Comparison of ENCODE assay signal across 17 mouse cellular contexts in genomic region chr5:130180362-130180761, GRCm38 (mm10). TPM values are rescaled to one million over a fixed set of nuclear protein-coding genes. Genes with fewer than 3 reads are reported as not detected.
DNase-seq lines count a peak whose midpoint lies in the region; ATAC-seq and TF ChIP-seq lines count a peak whose summit lies in the region.
"Had no signal": no experiment of that assay in that cellular context is flagged by ENCODE, and none has a peak within 500 bp of the region (broad histone marks: within the 10 kb centered on the region; RNA-seq: fewer than 3 reads in every experiment).

No protein-coding gene starts in this region.

- H3K4me2 ChIP-seq in forebrain, postnatal 0 days (ENCODE audit: low read depth): no peak overlapping the region
- no peak overlapping the region for H3K4me2 ChIP-seq in forebrain, embryonic 16.5 days (ENCODE audit: low read length)
- H3K4me2 ChIP-seq in CH12.LX (ENCODE audit: insufficient read depth, low read depth, poor library complexity, severe bottlenecking): peak overlapping the region; percentile 90
- no peak overlapping the region for H3K4me2 ChIP-seq in heart, embryonic 12.5 days
- H3K4me2 ChIP-seq: heart, embryonic 13.5 days; limb, embryonic 15.5 days had no signal

- TF ChIP-seq CTCF in forebrain, postnatal 0 days (IDR thresholded peaks at IDR 0.05; ENCODE audit: low read depth): peak; percentile 35; the same call in 1 of the 2 replicates
- peak; percentile 25 for TF ChIP-seq CTCF in layer of hippocampus, adult 2 months (conservative IDR thresholded peaks at IDR 0.05)
- TF ChIP-seq CTCF in CH12.LX (conservative IDR thresholded peaks at IDR 0.05 in 1 of 2, IDR thresholded peaks at IDR 0.05 in 1 of 2; ENCODE audit: low read depth in 2 of 2, low read length in 2 of 2): peak; percentile 41 to 55; a peak in 3 of 4 replicates
- TF ChIP-seq CTCF in cerebellum, adult 2 months (IDR thresholded peaks at IDR 0.05; ENCODE audit: borderline replicate concordance, insufficient read depth, low read depth, low read length): no peak

- no peak for DNase-seq in forebrain, postnatal 0 days
- no peak for DNase-seq in layer of hippocampus, adult 2 months (ENCODE audit: low spot score in 2 of 2)
- DNase-seq in layer of hippocampus, postnatal 25 days (ENCODE audit: extremely low spot score in 1 of 2, low spot score in 1 of 2): no peak
- DNase-seq in CH12.LX (ENCODE audit: extremely low read depth): peak; percentile 64
- DNase-seq in cerebellum, adult 2 months: no peak
- DNase-seq: adrenal gland, postnatal 10 days; cerebellum, postnatal 36 days; gastrocnemius, postnatal 10 days; kidney, postnatal 36 days; thymus, adult 2 months had no signal

- no peaks in the 10 kb centered on the region for H3K27me3 ChIP-seq in forebrain, postnatal 0 days (ENCODE audit: insufficient read depth, low read length)
- no peaks in the 10 kb centered on the region for H3K27me3 ChIP-seq in forebrain, embryonic 16.5 days (replicated peaks; ENCODE audit: control insufficient read depth, insufficient read depth, low read length)
- no peaks in the 10 kb centered on the region for H3K27me3 ChIP-seq in CH12.LX (replicated peaks)
- H3K27me3 ChIP-seq in cerebellum, adult 2 months (ENCODE audit: control insufficient read depth, insufficient read depth, low read length): no peaks in the 10 kb centered on the region
- H3K27me3 ChIP-seq in heart, embryonic 12.5 days (replicated peaks): no peaks in the 10 kb centered on the region
- H3K27me3 ChIP-seq: heart, embryonic 13.5 days; limb, embryonic 15.5 days had no signal

- TF ChIP-seq POLR2A in CH12.LX (IDR thresholded peaks at IDR 0.05; ENCODE audit: low read depth, low read length): no peak
- no peak for TF ChIP-seq POLR2A in cerebellum, adult 2 months (IDR thresholded peaks at IDR 0.05; ENCODE audit: borderline replicate concordance, insufficient read depth, low read length)

- no peaks in the 10 kb centered on the region for H3K36me3 ChIP-seq in forebrain, postnatal 0 days (ENCODE audit: insufficient read depth)
- H3K36me3 ChIP-seq in forebrain, embryonic 16.5 days (ENCODE audit: control insufficient read depth, insufficient read depth): no peaks in the 10 kb centered on the region
- peaks cover 0 to 18% of the 10 kb centered on the region in 2 experiments for H3K36me3 ChIP-seq in CH12.LX (replicated peaks in 1 of 2; ENCODE audit: control insufficient read depth in 1 of 2, insufficient read depth in 1 of 2, low read length in 1 of 2)
- no peaks in the 10 kb centered on the region for H3K36me3 ChIP-seq in heart, embryonic 12.5 days
- H3K36me3 ChIP-seq: heart, embryonic 13.5 days; limb, embryonic 15.5 days had no signal

- H3K9ac ChIP-seq in forebrain, postnatal 0 days: no peak overlapping the region
- no peak overlapping the region for H3K9ac ChIP-seq in forebrain, embryonic 16.5 days (replicated peaks; ENCODE audit: low read depth, low read length)
- H3K9ac ChIP-seq in CH12.LX (ENCODE audit: insufficient read depth, low read depth): peak overlapping the region; percentile 0; the same call in 1 of the 2 replicates
- no peak overlapping the region for H3K9ac ChIP-seq in heart, embryonic 12.5 days
- H3K9ac ChIP-seq: heart, embryonic 13.5 days; limb, embryonic 15.5 days had no signal

- no peaks in the 10 kb centered on the region for H3K4me1 ChIP-seq in forebrain, postnatal 0 days (ENCODE audit: insufficient read depth)
- H3K4me1 ChIP-seq in forebrain, embryonic 16.5 days (replicated peaks; ENCODE audit: control insufficient read depth, insufficient read depth, low read length): no peaks in the 10 kb centered on the region
- H3K4me1 ChIP-seq in CH12.LX (ENCODE audit: control insufficient read depth in 1 of 2, insufficient read depth in 2 of 2): peaks cover 37 to 88% of the 10 kb centered on the region in 2 experiments
- peaks cover 5% of the 10 kb centered on the region for H3K4me1 ChIP-seq in cerebellum, adult 2 months (ENCODE audit: control insufficient read depth, insufficient read depth, low read length)
- H3K4me1 ChIP-seq in heart, embryonic 12.5 days (replicated peaks): peaks cover 39% of the 10 kb centered on the region

- no peaks in the 10 kb centered on the region for H3K9me3 ChIP-seq in forebrain, postnatal 0 days (ENCODE audit: low read length)
- H3K9me3 ChIP-seq in forebrain, embryonic 16.5 days (ENCODE audit: control insufficient read depth, low read length): no peaks in the 10 kb centered on the region
- no peaks in the 10 kb centered on the region for H3K9me3 ChIP-seq in CH12.LX (replicated peaks; ENCODE audit: low read length)
- H3K9me3 ChIP-seq in heart, embryonic 12.5 days (replicated peaks): no peaks in the 10 kb centered on the region
- H3K9me3 ChIP-seq: heart, embryonic 13.5 days; limb, embryonic 15.5 days had no signal

- TF ChIP-seq EP300 in CH12.LX (IDR thresholded peaks at IDR 0.05; ENCODE audit: low read length): no peak

- 69% methylated on average over 7 of the region's 7 CpGs for WGBS in forebrain, postnatal 0 days
- WGBS in forebrain, embryonic 16.5 days: 68% methylated on average over 7 of the region's 7 CpGs
- 39% methylated on average over 7 of the region's 7 CpGs for WGBS in cerebellum, adult 2 months
- WGBS in heart, embryonic 12.5 days: 66% methylated on average over 7 of the region's 7 CpGs

- dilution Hi-C loops in CH12.LX (cut with MboI; ENCODE audit: extremely low pct_ligation_motif_present, extremely low pct_unique_long_range_greater_than_20kb, low sequenced_read_pairs): no loop called here

- H3K79me2 ChIP-seq in CH12.LX (replicated peaks; ENCODE audit: control insufficient read depth, extremely low read depth, insufficient read depth, poor library complexity, severe bottlenecking): peaks cover 81% of the 10 kb centered on the region

- no peak overlapping the region for H3K27ac ChIP-seq in forebrain, postnatal 0 days (ENCODE audit: low read depth, low read length)
- no peak overlapping the region for H3K27ac ChIP-seq in forebrain, embryonic 16.5 days (ENCODE audit: low read length)
- no peak overlapping the region for H3K27ac ChIP-seq in layer of hippocampus, adult 2 months
- peak overlapping the region; percentile 88 for H3K27ac ChIP-seq in CH12.LX (ENCODE audit: insufficient read depth, low read depth)
- H3K27ac ChIP-seq in cerebellum, adult 2 months (ENCODE audit: insufficient read depth, low read length): no peak overlapping the region
- H3K27ac ChIP-seq in heart, embryonic 12.5 days (ENCODE audit: poor library complexity, severe bottlenecking): no peak overlapping the region
- H3K27ac ChIP-seq: heart, embryonic 13.5 days; left cerebral cortex, adult 2 months; limb, embryonic 15.5 days had no signal

- peak; percentile 2 for TF ChIP-seq RAD21 in CH12.LX (IDR thresholded peaks at IDR 0.05; ENCODE audit: low read depth, low read length)

- H3K4me3 ChIP-seq in forebrain, postnatal 0 days (ENCODE audit: low read depth, low read length): no peak overlapping the region
- no peak overlapping the region for H3K4me3 ChIP-seq in forebrain, embryonic 16.5 days (replicated peaks; ENCODE audit: low read length)
- no peak overlapping the region for H3K4me3 ChIP-seq in layer of hippocampus, adult 2 months
- H3K4me3 ChIP-seq in CH12.LX (replicated peaks in 1 of 3; ENCODE audit: low read depth in 2 of 3, low read length in 2 of 3, poor library complexity in 1 of 3): peak overlapping the region in 1 of 3 experiments; percentile 22
- H3K4me3 ChIP-seq in cerebellum, adult 2 months (replicated peaks; ENCODE audit: insufficient read depth, low read depth, low read length): no peak overlapping the region
- no peak overlapping the region for H3K4me3 ChIP-seq in heart, embryonic 12.5 days
- H3K4me3 ChIP-seq: heart, embryonic 13.5 days; left cerebral cortex, adult 2 months; limb, embryonic 15.5 days had no signal

- ATAC-seq in forebrain, postnatal 0 days: no peak
- no peak for ATAC-seq in forebrain, embryonic 16.5 days
- peak; percentile 30; the same call in 1 of the 2 replicates for ATAC-seq in megakaryocyte progenitor cell, adult 5-6 weeks (replicated peaks; ENCODE audit: poor library complexity)
- ATAC-seq in heart, embryonic 12.5 days (ENCODE audit: insufficient number of reproducible peaks, low FRiP score): no peak
- ATAC-seq: forebrain, embryonic 14.5 days had no signal

- in situ Hi-C loops in CH12.LX (cut with MboI; ENCODE audit: low pct_ligation_motif_present, low pct_unique_long_range_greater_than_20kb, low sequenced_read_pairs): no loop called here

RNA-seq across cellular contexts. Expression of gene Rabgef1, which starts 8.8 kb away (rescaled TPM):
- 23.0 and 26.8 TPM in 2 replicates for total RNA-seq in forebrain, postnatal 0 days (2014; rRNA removed)
- polyA plus RNA-seq in forebrain, postnatal 0 days (2015; fragmentation: Nextera tagmentation; extraction: Ambion mirVana): 23.8 and 32.5 TPM in 2 replicates
- polyA plus RNA-seq in forebrain, embryonic 16.5 days (2015; fragmentation: Nextera tagmentation; extraction: Ambion mirVana): 44.7 and 47.0 TPM in 2 replicates
- 10 to 100 TPM; 48.8 to 51.1 TPM for total RNA-seq in layer of hippocampus, adult 2 months (2021)
- 10 to 100 TPM; 45.3 to 48.0 TPM for total RNA-seq in layer of hippocampus, postnatal 25 days (2021)
- total RNA-seq in CH12.LX (2012; rRNA removed) (26.4 and 26.7 TPM in 2 replicates), CH12.LX (2014; rRNA removed) (19.3 and 20.1 TPM in 2 replicates)
- polyA plus RNA-seq in CH12.LX (2012; ENCODE audit: insufficient read length, low read depth): 31.6 and 34.4 TPM in 2 replicates
- 16.0 and 20.1 TPM in 2 replicates for total RNA-seq in megakaryocyte progenitor cell, adult 5-6 weeks (2015)
- 16.2 and 28.2 TPM in 2 replicates for total RNA-seq in megakaryocyte progenitor cell, adult 5-6 weeks (2017)
- 43.8 and 45.0 TPM in 2 replicates for polyA plus RNA-seq in cerebellum, adult 2 months (2012; rRNA removed)
- polyA plus RNA-seq in heart, embryonic 12.5 days (2016; fragmentation: Nextera tagmentation; extraction: Ambion mirVana): 25.0 and 27.7 TPM in 2 replicates

RNA-seq across cellular contexts. Expression of gene Kctd7, which starts 35.7 kb away (rescaled TPM):
- total RNA-seq in forebrain, postnatal 0 days (2014; rRNA removed): 16.7 and 22.4 TPM in 2 replicates
- 7.4 and 10.7 TPM in 2 replicates for polyA plus RNA-seq in forebrain, postnatal 0 days (2015; fragmentation: Nextera tagmentation; extraction: Ambion mirVana)
- 14.3 and 14.9 TPM in 2 replicates for polyA plus RNA-seq in forebrain, embryonic 16.5 days (2015; fragmentation: Nextera tagmentation; extraction: Ambion mirVana)
- total RNA-seq in layer of hippocampus, adult 2 months (2021): 10 to 100 TPM; 10.3 to 12.8 TPM
- 10 to 100 TPM; 12.9 to 13.1 TPM for total RNA-seq in layer of hippocampus, postnatal 25 days (2021)
- total RNA-seq in CH12.LX (2012; rRNA removed) (3.7 and 4.3 TPM in 2 replicates), CH12.LX (2014; rRNA removed) (2.8 and 3.3 TPM in 2 replicates)
- 2.6 and 2.8 TPM in 2 replicates for polyA plus RNA-seq in CH12.LX (2012; ENCODE audit: insufficient read length, low read depth)
- total RNA-seq in megakaryocyte progenitor cell, adult 5-6 weeks (2015): 1.9 and 2.7 TPM in 2 replicates
- 2.3 and 5.3 TPM in 2 replicates for total RNA-seq in megakaryocyte progenitor cell, adult 5-6 weeks (2017)
- polyA plus RNA-seq in cerebellum, adult 2 months (2012; rRNA removed): 12.5 and 13.9 TPM in 2 replicates
- polyA plus RNA-seq in heart, embryonic 12.5 days (2016; fragmentation: Nextera tagmentation; extraction: Ambion mirVana): 4.8 and 5.1 TPM in 2 replicates

RNA-seq across cellular contexts. Expression of gene Tmem248, which starts 36.5 kb away (rescaled TPM):
- 29.8 and 45.8 TPM in 2 replicates for total RNA-seq in forebrain, postnatal 0 days (2014; rRNA removed)
- polyA plus RNA-seq in forebrain, postnatal 0 days (2015; fragmentation: Nextera tagmentation; extraction: Ambion mirVana): 20.6 and 29.1 TPM in 2 replicates
- polyA plus RNA-seq in forebrain, embryonic 16.5 days (2015; fragmentation: Nextera tagmentation; extraction: Ambion mirVana): 22.3 and 23.0 TPM in 2 replicates
- 10 to 100 TPM; 39.7 to 41.4 TPM for total RNA-seq in layer of hippocampus, adult 2 months (2021)
- 10 to 100 TPM; 35.2 to 43.5 TPM for total RNA-seq in layer of hippocampus, postnatal 25 days (2021)
- 82.9 and 100 TPM in 2 replicates for total RNA-seq in CH12.LX (2012; rRNA removed)
- total RNA-seq in CH12.LX (2014; rRNA removed): 72.1 and 77.6 TPM in 2 replicates
- 80.9 and 87.7 TPM in 2 replicates for polyA plus RNA-seq in CH12.LX (2012; ENCODE audit: insufficient read length, low read depth)
- 61.7 and 64.2 TPM in 2 replicates for total RNA-seq in megakaryocyte progenitor cell, adult 5-6 weeks (2015)
- 75.6 and 75.9 TPM in 2 replicates for total RNA-seq in megakaryocyte progenitor cell, adult 5-6 weeks (2017)
- polyA plus RNA-seq in cerebellum, adult 2 months (2012; rRNA removed): 35.5 and 38.1 TPM in 2 replicates
- 41.5 and 43.6 TPM in 2 replicates for polyA plus RNA-seq in heart, embryonic 12.5 days (2016; fragmentation: Nextera tagmentation; extraction: Ambion mirVana)
